8 mouse cellular contexts compared by ENCODE assay signal in the genomic region with DNA sequence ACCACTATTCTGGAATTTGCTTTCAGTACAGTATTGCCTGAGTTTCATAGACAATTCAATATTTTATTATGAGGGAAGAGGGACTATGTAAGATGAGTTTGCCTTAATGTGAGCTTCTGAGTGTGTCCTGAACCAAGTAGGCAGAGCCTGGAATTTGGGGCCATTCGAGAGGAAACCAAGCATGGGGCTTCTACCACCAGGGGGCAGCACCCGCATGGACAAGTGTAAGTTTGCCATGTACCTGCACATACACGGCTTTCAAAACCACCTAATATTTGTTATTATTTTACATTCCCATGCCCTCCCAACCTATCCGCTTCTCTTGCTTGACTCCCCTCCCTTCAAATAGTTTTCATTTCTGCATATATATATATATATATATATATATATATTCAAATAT. TPM values are rescaled to one million over a fixed set of nuclear protein-coding genes. Genes with fewer than 3 reads are reported as not detected.
A peak's percentile ranks its signal among the peaks of the same experiment; 100 is the strongest.
DNase-seq lines count a peak whose midpoint lies in the region; ATAC-seq and TF ChIP-seq lines count a peak whose summit lies in the region.

No protein-coding gene starts in this region.

- no peak overlapping the region for H3K4me2 ChIP-seq in hindbrain, embryonic 12.5 days (replicated peaks)
- H3K4me2 ChIP-seq in kidney, embryonic 15.5 days: no peak overlapping the region

- DNase-seq in hindbrain, embryonic 10.5 days (ENCODE audit: low spot score): peak; percentile 77
- peak; percentile 86 to 90 for DNase-seq in cerebellum, adult 18-20 months
- peak; percentile 22 to 73 for DNase-seq in frontal cortex, postnatal 14 days (ENCODE audit: low spot score in 2 of 2)
- DNase-seq in liver, adult 2 months (ENCODE audit: extremely low read depth, low read depth, low spot score): peak; percentile 57
- DNase-seq in ovary, adult 18-20 months (ENCODE audit: low spot score): peak; percentile 31
- DNase-seq in testis, postnatal 14 days (ENCODE audit: low spot score): peak; percentile 50

- H3K4me3 ChIP-seq in hindbrain, embryonic 10.5 days: no peak overlapping the region
- no peak overlapping the region for H3K4me3 ChIP-seq in hindbrain, embryonic 12.5 days
- H3K4me3 ChIP-seq in kidney, embryonic 15.5 days (replicated peaks): no peak overlapping the region
- H3K4me3 ChIP-seq in liver, adult 2 months (ENCODE audit: insufficient read depth, low read depth, low read length): no peak overlapping the region

- H3K4me1 ChIP-seq in hindbrain, embryonic 10.5 days (replicated peaks): no peaks in the 10 kb centered on the region
- no peaks in the 10 kb centered on the region for H3K4me1 ChIP-seq in hindbrain, embryonic 12.5 days
- H3K4me1 ChIP-seq in kidney, embryonic 15.5 days: peaks cover 9% of the 10 kb centered on the region
- peaks cover 4% of the 10 kb centered on the region for H3K4me1 ChIP-seq in liver, adult 2 months (ENCODE audit: control insufficient read depth, insufficient read depth, low read length)

- H3K79me2 ChIP-seq in liver, adult 2 months (ENCODE audit: control insufficient read depth, insufficient read depth, low read length): no peaks in the 10 kb centered on the region

- no peak overlapping the region for H3K27ac ChIP-seq in hindbrain, embryonic 10.5 days
- no peak overlapping the region for H3K27ac ChIP-seq in hindbrain, embryonic 12.5 days
- no peak overlapping the region for H3K27ac ChIP-seq in kidney, embryonic 15.5 days
- no peak overlapping the region for H3K27ac ChIP-seq in liver, adult 2 months (replicated peaks; ENCODE audit: insufficient read depth, low read depth, low read length)

- no peaks in the 10 kb centered on the region for H3K36me3 ChIP-seq in hindbrain, embryonic 10.5 days
- no peaks in the 10 kb centered on the region for H3K36me3 ChIP-seq in hindbrain, embryonic 12.5 days
- no peaks in the 10 kb centered on the region for H3K36me3 ChIP-seq in kidney, embryonic 15.5 days
- no peaks in the 10 kb centered on the region for H3K36me3 ChIP-seq in liver, adult 2 months (ENCODE audit: control insufficient read depth, insufficient read depth, low read length)

- no peaks in the 10 kb centered on the region for H3K27me3 ChIP-seq in hindbrain, embryonic 10.5 days (ENCODE audit: insufficient read depth, poor library complexity, severe bottlenecking)
- no peaks in the 10 kb centered on the region for H3K27me3 ChIP-seq in hindbrain, embryonic 12.5 days
- H3K27me3 ChIP-seq in kidney, embryonic 15.5 days: no peaks in the 10 kb centered on the region
- no peaks in the 10 kb centered on the region for H3K27me3 ChIP-seq in liver, adult 2 months (ENCODE audit: control insufficient read depth, insufficient read depth, low read length)

- TF ChIP-seq CTCF in liver, adult 2 months (IDR thresholded peaks at IDR 0.05; ENCODE audit: low read depth, low read length): peak; percentile 92

- no peak overlapping the region for H3K9ac ChIP-seq in hindbrain, embryonic 12.5 days
- H3K9ac ChIP-seq in kidney, embryonic 15.5 days: no peak overlapping the region
- no peak overlapping the region for H3K9ac ChIP-seq in liver, adult 2 months (ENCODE audit: low read depth, low read length)

- WGBS in hindbrain, embryonic 10.5 days: 14% methylated on average over 4 of the region's 4 CpGs
- WGBS in hindbrain, embryonic 12.5 days: 8% methylated on average over 4 of the region's 4 CpGs
- WGBS in kidney, embryonic 15.5 days: 3% methylated on average over 4 of the region's 4 CpGs
- WGBS in liver, adult 2 months: 10% methylated on average over 4 of the region's 4 CpGs

- no peak; the same call in 1 of the 2 replicates for ATAC-seq in hindbrain, embryonic 12.5 days (ENCODE audit: low FRiP score)
- 0 out of 2 replicates have a peak, but pooled peaks have one; percentile 34 for ATAC-seq in kidney, embryonic 15.5 days (replicated peaks; ENCODE audit: low FRiP score)

- no peaks in the 10 kb centered on the region for H3K9me3 ChIP-seq in hindbrain, embryonic 10.5 days
- no peaks in the 10 kb centered on the region for H3K9me3 ChIP-seq in hindbrain, embryonic 12.5 days (replicated peaks)
- H3K9me3 ChIP-seq in kidney, embryonic 15.5 days (replicated peaks): no peaks in the 10 kb centered on the region

- TF ChIP-seq POLR2A in liver, adult 2 months (IDR thresholded peaks at IDR 0.05; ENCODE audit: extremely low read depth, insufficient read depth, low read length): no peak

RNA-seq across cellular contexts. Expression of a gene that starts 4.8 kb away (rescaled TPM):
- polyA plus RNA-seq in hindbrain, embryonic 10.5 days (2016; fragmentation: Nextera tagmentation; extraction: Ambion mirVana): not detected in 2 replicates
- polyA plus RNA-seq in hindbrain, embryonic 12.5 days (2016; fragmentation: Nextera tagmentation; extraction: Ambion mirVana): not detected in 2 replicates
- polyA plus RNA-seq in kidney, embryonic 15.5 days (2015; fragmentation: Nextera tagmentation; extraction: Ambion mirVana): 0.12 TPM in 1 of 2 replicates, not detected in the other
- 0.34 and 0.74 TPM in 2 replicates for total RNA-seq in liver, adult 2 months (2014; rRNA removed)
- 0.11 and 0.53 TPM in 2 replicates for polyA plus RNA-seq in liver, adult 2 months (2012; rRNA removed)

RNA-seq across cellular contexts. Expression of a gene that starts 34.7 kb away (rescaled TPM):
- polyA plus RNA-seq in hindbrain, embryonic 10.5 days (2016; fragmentation: Nextera tagmentation; extraction: Ambion mirVana): 9.9 and 11.0 TPM in 2 replicates
- 13.7 and 15.6 TPM in 2 replicates for polyA plus RNA-seq in hindbrain, embryonic 12.5 days (2016; fragmentation: Nextera tagmentation; extraction: Ambion mirVana)
- polyA plus RNA-seq in kidney, embryonic 15.5 days (2015; fragmentation: Nextera tagmentation; extraction: Ambion mirVana): 10.9 and 11.2 TPM in 2 replicates
- 9.7 and 10.7 TPM in 2 replicates for total RNA-seq in liver, adult 2 months (2014; rRNA removed)
- polyA plus RNA-seq in liver, adult 2 months (2012; rRNA removed): 15.6 and 15.8 TPM in 2 replicates

Comparison
In these comparisons a context has a peak if more than half of its experiments do, and no peak if none do; other contexts are left out.
1. DNase-seq: peak in every context shown above with its lines; median percentile 88 in cerebellum, adult 18-20 months; 77 in hindbrain, embryonic 10.5 days; 57 in liver, adult 2 months; 50 in testis, postnatal 14 days; 48 in frontal cortex, postnatal 14 days; 31 in ovary, adult 18-20 months.